Mouse (Mus musculus) adrenal gland, adult 8-10 months (tissue): ENCODE measurements around the gene Ptpn3. TPM values are rescaled to one million over a fixed set of nuclear protein-coding genes. Genes with fewer than 3 reads are reported as not detected.

ENCODE experiments used
- DNase-seq: peaks from one replicate; pipeline ENCODE4 v3.0.0; 2022
- total RNA-seq, 4 experiments: library from RNA; stranded (reverse); gene quantifications; 2 replicates each; pipeline ENCODE4 v1.2.4; 2022

Gene Ptpn3
- total RNA-seq, 4 experiments from 2014 or later: 31.1 to 57.6 (median 40.2) TPM

- DNase-seq: no peak
Measured at GRCm38 (mm10) chr4:57262451-57262850, 39.2 kb downstream of the Ptpn3 start.

- DNase-seq: no peak
Measured at GRCm38 (mm10) chr4:57261813-57262212, 39.8 kb downstream of the Ptpn3 start.

- DNase-seq: no peak
Measured at GRCm38 (mm10) chr4:57258159-57259035, 43.2 kb downstream of the Ptpn3 start.

DNA sequence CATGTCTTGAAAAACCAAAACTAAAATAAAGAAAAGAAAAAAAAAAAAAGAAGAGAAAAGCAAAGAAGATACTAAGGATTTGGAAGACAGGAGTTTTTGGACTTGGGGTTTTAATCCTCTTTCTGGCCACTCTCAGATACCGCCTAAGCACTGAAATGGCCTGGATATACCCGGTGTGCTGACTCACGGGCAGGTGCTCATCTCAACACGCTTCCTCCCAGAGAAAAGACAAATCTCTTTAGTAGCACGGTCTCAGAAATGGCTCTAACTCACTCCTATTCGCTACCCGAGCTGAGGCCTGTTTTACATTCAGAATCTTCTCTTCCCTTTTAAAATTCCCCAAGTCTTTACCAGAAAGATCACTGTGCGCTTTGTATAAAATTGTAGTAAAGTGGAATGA is 44.2 kb downstream of the Ptpn3 start:
- DNase-seq: no peak

GRCm38 (mm10) chr4:57256761-57257160 is 44.9 kb downstream of the Ptpn3 start:
- DNase-seq: no peak

DNA sequence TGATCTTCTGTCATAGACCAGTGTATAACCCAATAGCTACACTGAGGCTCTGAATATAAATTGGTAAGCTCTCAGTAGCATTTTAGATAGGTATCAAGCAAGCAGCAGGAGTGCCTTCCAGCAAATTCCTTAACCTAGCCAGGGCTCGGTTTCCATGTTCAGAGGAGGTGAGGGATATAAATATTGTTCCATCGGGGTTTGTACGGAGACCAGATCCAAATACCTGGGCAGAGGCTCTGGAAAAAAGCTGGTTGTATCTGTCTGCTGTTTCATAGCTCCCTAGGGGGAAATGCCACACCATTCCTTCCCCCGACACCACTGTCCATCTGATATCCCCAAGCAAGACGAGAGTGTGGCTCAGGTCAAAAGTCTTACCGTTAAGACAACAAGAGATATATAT is 47.2 kb downstream of the Ptpn3 start:
- DNase-seq: no peak

- no peak for DNase-seq
Measured at GRCm38 (mm10) chr4:57250636-57251035, 51.0 kb downstream of the Ptpn3 start.

GRCm38 (mm10) chr4:57249108-57249507 is 52.5 kb downstream of the Ptpn3 start:
- DNase-seq: no peak

DNA sequence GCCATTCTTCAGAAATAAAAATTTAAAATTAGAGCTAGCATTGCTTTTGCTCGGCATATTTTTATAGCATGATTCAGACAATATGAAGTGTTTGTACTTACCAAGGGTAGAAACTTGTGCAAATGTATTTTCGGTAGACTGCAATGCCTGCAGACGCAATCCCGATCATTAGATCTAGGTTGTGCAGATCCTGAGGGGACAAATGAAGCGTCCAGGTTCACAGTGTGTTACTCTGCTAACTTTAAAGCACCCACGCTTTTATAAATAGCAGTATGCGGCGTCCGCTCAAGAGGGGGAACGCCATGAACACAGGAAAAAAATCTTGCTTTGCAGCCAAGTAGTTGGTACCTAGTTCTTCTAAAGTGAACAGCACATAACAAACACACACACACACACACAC is 56.8 kb downstream of the Ptpn3 start:
- DNase-seq: no peak

- no peak for DNase-seq
Measured at GRCm38 (mm10) chr4:57243312-57243711, 58.3 kb downstream of the Ptpn3 start.

GRCm38 (mm10) chr4:57240934-57241333 is 60.7 kb downstream of the Ptpn3 start:
- no peak for DNase-seq

- DNase-seq: no peak
Measured at GRCm38 (mm10) chr4:57240100-57240499, 61.5 kb downstream of the Ptpn3 start.

GRCm38 (mm10) chr4:57239112-57239511 is 62.5 kb downstream of the Ptpn3 start:
- DNase-seq: no peak

GRCm38 (mm10) chr4:57238118-57238517 is 63.5 kb downstream of the Ptpn3 start:
- DNase-seq: no peak

GRCm38 (mm10) chr4:57236513-57236912 is 65.1 kb downstream of the Ptpn3 start:
- no peak for DNase-seq

DNA sequence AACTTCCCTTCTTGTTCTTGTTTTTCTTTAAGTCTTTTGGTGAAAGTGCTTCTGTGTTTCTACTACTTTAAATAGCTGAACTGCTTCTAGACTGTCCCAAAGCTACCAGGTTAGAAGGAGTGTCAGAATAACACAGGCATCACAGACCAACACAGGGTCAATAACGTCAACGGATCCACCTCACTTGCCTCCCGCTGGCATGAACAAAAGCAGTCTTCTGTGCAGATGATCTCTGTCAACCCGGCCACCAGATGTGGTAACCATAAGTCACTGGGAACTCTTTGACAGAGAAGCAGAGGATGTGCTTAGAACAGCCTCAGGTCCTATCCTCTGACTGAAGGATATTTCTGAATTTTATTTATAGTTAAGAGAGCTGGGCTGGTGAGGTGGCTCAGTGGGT is 65.9 kb downstream of the Ptpn3 start:
- DNase-seq: no peak

GRCm38 (mm10) chr4:57234348-57234747 is 67.3 kb downstream of the Ptpn3 start:
- DNase-seq: no peak

DNA sequence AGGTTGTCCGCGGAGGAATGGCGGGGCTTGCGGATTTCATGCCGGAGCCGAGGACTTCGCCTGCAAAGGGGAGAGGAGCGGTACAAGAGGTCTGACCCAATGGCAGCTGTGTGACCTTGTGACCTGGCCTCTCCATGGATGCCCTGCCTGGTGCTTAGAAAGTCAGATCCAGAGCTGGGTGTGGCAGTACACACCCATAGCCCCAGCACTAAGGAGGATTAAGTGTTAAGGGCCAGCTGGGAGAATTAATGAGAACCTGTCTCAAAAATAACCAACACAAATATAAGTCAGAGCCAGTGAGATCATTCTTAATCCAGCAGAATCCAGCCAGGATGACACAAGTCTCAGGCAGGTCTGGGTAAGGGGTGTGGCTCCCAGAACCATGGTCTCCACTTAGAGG is 69.2 kb downstream of the Ptpn3 start:
- DNase-seq: no peak

DNA sequence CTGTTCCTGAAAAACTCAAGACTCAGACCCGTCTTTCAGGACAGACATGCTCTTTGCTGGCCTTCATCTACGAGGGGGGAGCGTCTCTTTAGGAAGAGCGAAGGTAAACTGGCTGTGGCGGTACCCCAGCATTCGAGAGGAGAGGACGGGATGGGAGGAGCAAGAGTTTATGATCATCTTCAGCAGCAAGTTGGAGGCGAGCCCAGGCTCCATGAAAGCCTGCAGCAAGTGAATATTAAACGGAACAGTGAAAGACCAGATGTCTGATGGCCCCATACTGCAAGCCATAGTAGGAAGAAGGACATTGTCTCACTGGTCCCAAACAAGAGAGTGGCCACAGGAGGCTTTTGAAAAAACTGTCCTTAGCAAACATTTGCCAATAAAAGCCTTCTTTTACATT is 70.3 kb downstream of the Ptpn3 start:
- DNase-seq: no peak

- no peak for DNase-seq
Measured at GRCm38 (mm10) chr4:57230341-57230740, 71.3 kb downstream of the Ptpn3 start.

DNA sequence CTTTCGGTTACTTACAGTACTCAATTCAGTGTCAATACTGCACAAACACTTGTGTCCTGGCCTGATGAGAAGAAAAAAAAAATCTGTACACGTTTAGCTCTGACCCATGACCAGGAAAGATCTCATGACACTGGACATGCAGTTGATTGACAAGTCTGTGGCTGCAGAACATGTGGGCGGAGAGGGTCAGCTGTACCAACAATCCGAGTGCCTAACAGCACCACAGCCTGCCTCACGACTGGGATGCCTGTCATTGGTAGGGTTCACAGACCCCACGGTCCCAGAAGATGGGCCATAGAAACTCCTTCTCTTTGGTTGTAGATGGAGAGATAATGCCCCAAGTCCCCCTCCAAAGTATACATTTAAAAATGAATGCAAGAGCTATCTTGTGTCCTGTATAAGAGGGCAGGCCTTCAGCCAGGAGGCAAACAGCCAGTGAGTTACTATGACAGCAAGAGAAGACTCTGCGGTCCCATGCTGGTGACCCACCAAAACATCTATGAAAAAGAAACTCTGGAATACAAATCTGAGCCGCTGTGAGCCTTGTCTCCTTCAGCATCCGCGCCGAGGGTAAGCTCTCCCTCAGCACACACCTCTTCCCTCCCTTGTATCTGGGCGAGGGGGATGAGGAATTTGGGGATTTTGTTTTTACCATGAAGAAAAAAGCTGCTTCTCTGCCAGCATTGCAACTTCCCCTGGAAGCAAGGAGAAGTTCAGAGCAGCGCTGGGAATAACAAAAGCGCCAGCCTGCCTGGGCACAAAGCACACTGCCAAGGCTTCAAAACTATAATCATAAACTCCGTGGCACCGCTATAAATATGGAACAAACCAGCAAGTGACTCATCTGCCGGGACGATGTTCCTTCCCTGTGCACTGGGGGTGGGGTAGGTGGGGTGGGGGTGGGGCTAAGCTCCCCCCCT is 72.8 kb downstream of the Ptpn3 start:
- DNase-seq: no peak

DNA sequence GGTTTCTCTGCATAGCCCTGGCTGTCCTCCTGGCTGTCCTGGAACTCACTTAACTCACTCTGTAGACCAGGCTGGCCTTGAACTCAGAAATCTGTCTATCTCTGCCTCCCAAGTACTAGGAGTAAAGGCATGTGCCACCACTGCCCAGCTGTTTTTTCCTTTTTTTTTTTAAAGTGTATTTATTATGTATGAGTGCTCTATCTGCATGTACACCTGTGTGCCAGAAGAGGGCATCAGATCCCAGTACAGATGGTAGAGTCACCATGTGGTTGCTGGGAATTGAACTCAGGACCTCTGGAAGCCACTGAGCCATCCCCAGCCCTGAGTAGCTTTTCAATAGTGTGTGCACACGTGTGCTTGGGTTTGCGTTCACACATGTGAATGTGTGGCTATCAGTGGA is 76.9 kb downstream of the Ptpn3 start:
- DNase-seq: no peak

DNA sequence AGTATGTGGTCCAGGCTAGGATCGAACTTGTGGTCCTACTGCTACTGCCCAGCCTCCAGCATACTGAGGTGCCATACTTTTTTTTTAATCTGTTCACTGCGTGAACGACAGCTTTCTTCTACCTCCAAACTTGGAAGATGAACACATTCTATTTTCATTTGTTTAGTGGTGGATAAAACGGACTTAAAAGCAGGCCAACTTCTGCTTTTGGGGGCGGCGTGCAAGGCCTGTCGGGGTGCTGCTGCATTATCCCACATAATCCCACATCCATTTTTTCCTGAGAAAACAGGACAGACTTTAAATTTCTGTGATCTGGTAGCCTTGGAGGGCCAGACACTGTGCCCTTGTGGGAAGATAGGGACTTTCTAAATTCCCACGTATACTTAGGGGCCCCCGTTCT is 83.9 kb downstream of the Ptpn3 start:
- no peak for DNase-seq

DNA sequence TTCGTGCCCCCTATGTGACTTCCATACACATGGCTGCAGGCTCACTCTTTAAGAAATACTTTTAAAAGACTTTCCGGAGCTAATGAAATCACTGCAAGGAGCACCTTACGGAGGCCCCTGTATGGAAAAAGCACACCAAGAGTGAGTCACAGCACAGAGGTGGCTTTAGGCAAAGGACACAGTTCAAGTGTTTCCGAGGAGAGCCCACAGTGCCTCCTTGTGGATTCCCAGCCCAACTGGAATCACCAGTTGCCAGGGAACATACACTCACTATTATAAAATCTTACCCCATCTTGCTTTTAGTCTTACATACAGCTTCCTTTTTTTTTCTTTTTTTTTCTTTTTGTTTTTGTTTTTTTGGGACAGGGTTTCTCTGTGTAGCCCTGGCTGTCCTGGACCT is 85.1 kb downstream of the Ptpn3 start:
- DNase-seq: no peak
